Mouse (Mus musculus) lung, embryonic 15.5 days (tissue): Measurements from ENCODE around the gene Enpep. TPM values are rescaled to one million over a fixed set of nuclear protein-coding genes. Genes with fewer than 3 reads are reported as not detected.

Experiments
- ATAC-seq: fragments of 200-750 bp; cut with Nextera tagmentation; 2 replicates; pipeline ENCODE4 v1.8.0; 2017; ENCODE audit warnings: moderate number of reproducible peaks, borderline replicate concordance; ENCODE audit not compliant: low FRiP score, low TSS enrichment; ENCODE audit errors: extremely low read depth
- H3K27ac ChIP-seq: fragments of 300-500 bp; sonication (generic); 2 replicates; pipeline ENCODE4 v1.5.1; 2015; ENCODE audit warnings: moderate library complexity, mild to moderate bottlenecking, inconsistent platforms
- H3K27me3 ChIP-seq: fragments of 300-500 bp; sonication (generic); 2 replicates; pipeline ENCODE4 v1.6.1; 2015; ENCODE audit warnings: inconsistent platforms
- H3K36me3 ChIP-seq: fragments of 300-500 bp; sonication (generic); 2 replicates; pipeline ENCODE4 v1.6.1; 2015; ENCODE audit warnings: inconsistent platforms
- H3K4me1 ChIP-seq: fragments of 300-500 bp; sonication (generic); 2 replicates; pipeline ENCODE4 v1.6.1; 2015; ENCODE audit warnings: inconsistent platforms
- H3K4me2 ChIP-seq: fragments of 300-500 bp; sonication (generic); 2 replicates; pipeline ENCODE4 v1.6.1; 2015; ENCODE audit warnings: inconsistent platforms, mild to moderate bottlenecking, moderate library complexity
- H3K4me3 ChIP-seq: fragments of 300-500 bp; sonication (generic); 2 replicates; pipeline ENCODE4 v1.5.1; 2015; ENCODE audit warnings: mild to moderate bottlenecking, inconsistent platforms
- H3K9ac ChIP-seq: fragments of 300-500 bp; sonication (generic); 2 replicates; pipeline ENCODE4 v1.6.1; 2015; ENCODE audit warnings: inconsistent platforms
- H3K9me3 ChIP-seq: fragments of 300-500 bp; sonication (generic); 2 replicates; pipeline ENCODE4 v1.6.1; 2016; ENCODE audit warnings: inconsistent platforms
- WGBS: fragments of 180-500 bp; shearing (Covaris S2); methylation state at CpG from one replicate; pipeline ENCODE4 v1.1.7; 2015; 5-methylcytosine and 5-hydroxymethylcytosine counted together
- polyA plus RNA-seq: library from polyadenylated mRNA; unstranded; fragments of >200 nt; fragmentation: Nextera tagmentation; extraction: Ambion mirVana; gene quantifications from 2 replicates; pipeline ENCODE4 v1.2.1, GENCODE M21; 2015

Gene Enpep
- 41.0 and 44.8 TPM in 2 replicates for polyA plus RNA-seq

DNA sequence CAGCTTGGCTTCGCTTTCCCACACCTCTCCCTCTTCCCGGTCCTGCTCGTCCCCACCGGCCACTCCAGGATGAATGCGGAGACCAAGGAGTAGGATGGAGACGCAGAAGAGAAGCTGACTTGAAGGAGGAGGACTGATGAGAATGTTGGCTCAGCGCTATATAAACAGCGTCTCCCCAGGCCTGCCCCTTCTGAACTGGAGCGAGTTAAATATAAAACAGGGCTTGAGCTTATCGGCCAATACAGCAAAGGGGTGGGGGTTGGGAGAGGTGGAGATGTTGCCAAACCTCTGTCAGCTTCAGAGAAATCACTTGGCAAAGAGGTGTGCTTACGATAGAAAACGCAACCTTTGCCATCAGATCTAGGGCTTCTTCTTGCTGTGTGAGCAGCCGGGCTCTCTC is at the start of gene Enpep:
TSS of gene Enpep (minus strand) at position 135 of the 400 bp plus-strand sequence.
- Histone ChIP-seq H3K4me2 (peak within 1 kb of the TSS; percentile 64), H3K4me3 (peak within 1 kb of the TSS; percentile 42), H3K9ac (peak within 1 kb of the TSS; percentile 11), H3K27ac (peak within 1 kb of the TSS; percentile 56), H3K36me3 (no peaks in the 10 kb centered on the region), H3K9me3 (no peaks in the 10 kb centered on the region), H3K27me3 (no peaks in the 10 kb centered on the region), H3K4me1 (peaks cover 59% of the 10 kb centered on the region)
- ATAC-seq = peak; percentile 85
- WGBS = 2% methylated on average over 13 of the region's 13 CpGs

DNA sequence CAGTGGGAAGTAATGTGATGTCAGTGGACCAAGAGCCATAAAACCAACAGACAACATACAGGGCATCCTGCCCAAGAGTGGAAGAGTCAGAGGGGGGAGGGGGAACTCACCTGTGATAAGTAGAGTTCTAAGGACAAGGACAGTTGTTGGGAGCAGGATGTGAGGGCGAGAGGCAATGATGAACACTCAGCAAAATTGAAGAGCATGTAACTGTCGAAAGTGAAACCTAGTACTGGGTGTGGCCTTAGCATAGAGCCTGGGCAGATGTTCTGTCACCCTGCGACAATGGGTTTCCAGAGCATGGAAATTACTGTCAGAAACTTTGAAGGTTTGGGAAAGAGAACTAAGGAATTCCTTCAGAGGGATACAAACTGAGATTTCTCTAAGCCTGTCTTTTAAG is 46.6 kb upstream of the Enpep start:
- 82% methylated on average over 3 of the region's 3 CpGs for WGBS
- H3K36me3 ChIP-seq = no peaks in the 10 kb centered on the region
- H3K4me3 ChIP-seq = no peak overlapping the region
- H3K4me2 ChIP-seq = no peak overlapping the region
- H3K27ac ChIP-seq = no peak overlapping the region
- ATAC-seq = no peak
- H3K9me3 ChIP-seq = no peaks in the 10 kb centered on the region
- H3K9ac ChIP-seq = no peak overlapping the region
- H3K27me3 ChIP-seq = no peaks in the 10 kb centered on the region
- H3K4me1 ChIP-seq = no peaks in the 10 kb centered on the region

DNA sequence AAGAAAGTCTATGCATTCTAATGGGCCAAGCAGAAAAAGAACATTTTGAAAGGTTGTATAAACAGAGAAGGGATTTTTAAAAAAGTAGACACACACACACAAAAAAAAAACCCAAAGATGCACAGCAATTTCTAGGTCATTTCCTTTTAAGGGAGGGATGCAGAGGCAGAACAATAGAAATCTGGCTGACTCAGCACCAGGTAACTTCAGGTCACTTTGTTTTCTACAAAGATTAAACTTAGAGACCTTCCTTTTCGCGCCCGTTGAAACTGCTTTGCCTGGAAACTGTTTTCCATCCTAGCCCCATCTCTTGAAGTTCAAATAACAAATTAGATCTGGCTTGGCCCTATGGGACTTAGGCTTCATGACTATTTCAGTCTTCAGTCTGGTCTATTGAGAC is 42.6 kb upstream of the Enpep start:
- Histone ChIP-seq H3K9me3 (no peaks in the 10 kb centered on the region), H3K9ac (no peak overlapping the region), H3K36me3 (no peaks in the 10 kb centered on the region), H3K4me1 (no peaks in the 10 kb centered on the region), H3K4me2 (no peak overlapping the region), H3K4me3 (no peak overlapping the region), H3K27ac (no peak overlapping the region), H3K27me3 (no peaks in the 10 kb centered on the region)
- WGBS = 91% methylated on average over 3 of the region's 3 CpGs
- ATAC-seq = no peak

DNA sequence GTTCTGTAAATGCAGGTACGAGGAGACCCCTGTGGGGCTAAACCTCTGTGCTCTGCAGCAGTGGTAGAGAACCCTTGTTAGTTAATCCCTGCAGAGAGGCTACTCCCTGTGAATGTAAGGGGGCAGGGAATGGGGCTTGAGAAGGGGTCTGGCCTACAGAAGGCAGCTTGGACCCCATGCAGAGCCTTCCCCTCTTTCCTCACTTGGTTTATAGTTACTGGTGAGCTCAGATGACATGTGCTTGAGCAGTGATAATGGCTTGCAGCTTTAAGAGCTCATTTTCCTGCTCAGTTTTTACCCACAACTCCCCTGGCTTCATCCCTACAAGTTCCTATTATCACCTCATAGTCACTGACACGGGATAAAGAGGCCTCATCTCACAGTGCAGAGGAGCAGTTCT is 40.6 kb upstream of the Enpep start:
- no peak for ATAC-seq
- Histone ChIP-seq H3K9ac (no peak overlapping the region), H3K4me1 (no peaks in the 10 kb centered on the region), H3K27me3 (no peaks in the 10 kb centered on the region), H3K4me3 (no peak overlapping the region), H3K9me3 (no peaks in the 10 kb centered on the region), H3K27ac (no peak overlapping the region), H3K36me3 (no peaks in the 10 kb centered on the region), H3K4me2 (no peak overlapping the region)
- WGBS = 42% methylated on average over 2 of the region's 2 CpGs

DNA sequence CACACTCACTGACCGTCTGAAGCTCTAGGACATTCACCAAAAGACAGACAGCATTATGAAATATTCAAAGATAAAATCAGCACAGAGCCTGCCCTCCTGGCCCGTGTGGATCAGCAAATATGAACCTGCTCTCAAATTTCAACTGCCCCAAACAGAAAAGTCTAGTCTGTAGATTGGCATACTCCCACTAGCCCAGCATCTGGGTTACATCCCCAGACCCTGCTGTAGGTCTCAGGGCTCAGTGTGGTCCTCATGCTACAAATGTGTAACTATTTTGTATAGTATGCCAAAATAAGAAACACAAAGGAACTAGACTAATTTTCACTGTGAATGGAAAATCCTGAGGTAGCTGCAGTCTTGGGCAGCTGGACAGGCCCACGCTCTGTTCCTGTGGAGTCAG is 37.0 kb upstream of the Enpep start:
- no peak; the same call in 1 of the 2 replicates for ATAC-seq
- Histone ChIP-seq H3K4me3 (no peak overlapping the region), H3K9ac (no peak overlapping the region), H3K4me1 (no peaks in the 10 kb centered on the region), H3K4me2 (no peak overlapping the region), H3K27me3 (no peaks in the 10 kb centered on the region), H3K36me3 (no peaks in the 10 kb centered on the region), H3K9me3 (no peaks in the 10 kb centered on the region), H3K27ac (no peak overlapping the region)
- 65% methylated on average over 3 of the region's 3 CpGs for WGBS

DNA sequence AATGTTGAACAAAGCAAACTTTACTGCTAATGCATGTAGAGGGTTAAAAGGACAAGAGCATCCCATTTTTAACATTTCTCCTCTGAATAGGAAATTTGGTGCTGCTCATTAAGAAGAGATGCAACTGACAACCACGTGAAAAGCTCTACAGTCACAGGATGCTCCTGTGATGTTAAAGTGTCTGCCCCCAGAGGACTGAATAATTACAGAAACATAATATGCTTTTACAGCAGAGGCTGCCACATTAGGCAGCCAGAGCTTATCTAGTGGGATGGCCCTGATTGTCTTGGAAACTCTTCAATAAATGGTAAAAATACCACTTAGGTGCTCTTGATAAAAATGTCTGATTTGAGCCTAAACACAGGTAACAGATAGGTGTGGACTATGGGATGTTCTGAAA is 33.4 kb upstream of the Enpep start:
- Histone ChIP-seq H3K4me2 (no peak overlapping the region), H3K27me3 (no peaks in the 10 kb centered on the region), H3K4me3 (no peak overlapping the region), H3K36me3 (no peaks in the 10 kb centered on the region), H3K9ac (no peak overlapping the region), H3K27ac (no peak overlapping the region), H3K9me3 (no peaks in the 10 kb centered on the region), H3K4me1 (no peaks in the 10 kb centered on the region)
- 66% methylated on average over 1 of the region's 1 CpGs for WGBS
- ATAC-seq = no peak

DNA sequence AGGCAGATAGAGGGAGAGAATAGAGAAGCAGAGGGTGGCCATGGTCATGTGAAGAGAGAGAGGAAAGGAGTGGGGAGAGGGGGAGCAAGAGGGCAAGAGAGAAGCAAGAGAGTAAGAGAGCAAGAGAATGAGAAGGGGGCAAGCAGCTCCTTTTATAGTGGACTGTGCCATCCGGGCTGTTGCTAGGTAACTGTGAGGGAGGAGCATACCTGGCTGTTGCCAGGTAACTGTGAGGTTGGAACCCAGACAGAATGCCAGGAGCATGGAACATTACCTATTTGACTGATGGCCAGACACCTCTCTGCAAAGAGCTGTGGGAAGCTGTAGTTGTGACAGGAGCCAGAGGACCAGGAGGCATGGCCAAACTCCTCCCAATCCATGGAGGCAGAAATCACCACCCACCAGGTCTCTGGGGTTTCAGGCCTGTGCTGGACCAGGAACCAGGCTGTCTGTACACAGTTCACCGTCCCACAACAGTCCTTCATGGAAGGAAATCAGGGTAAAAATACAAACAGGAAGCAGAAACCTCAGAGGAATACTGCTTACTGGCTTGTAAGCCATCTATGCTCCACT is 32.4 kb upstream of the Enpep start:
- Histone ChIP-seq H3K4me1 (no peaks in the 10 kb centered on the region), H3K27ac (no peak overlapping the region), H3K4me3 (no peak overlapping the region), H3K9ac (no peak overlapping the region), H3K4me2 (no peak overlapping the region), H3K27me3 (no peaks in the 10 kb centered on the region), H3K36me3 (no peaks in the 10 kb centered on the region), H3K9me3 (no peaks in the 10 kb centered on the region)
- 59% methylated on average over 2 of the region's 2 CpGs for WGBS
- ATAC-seq = no peak

DNA sequence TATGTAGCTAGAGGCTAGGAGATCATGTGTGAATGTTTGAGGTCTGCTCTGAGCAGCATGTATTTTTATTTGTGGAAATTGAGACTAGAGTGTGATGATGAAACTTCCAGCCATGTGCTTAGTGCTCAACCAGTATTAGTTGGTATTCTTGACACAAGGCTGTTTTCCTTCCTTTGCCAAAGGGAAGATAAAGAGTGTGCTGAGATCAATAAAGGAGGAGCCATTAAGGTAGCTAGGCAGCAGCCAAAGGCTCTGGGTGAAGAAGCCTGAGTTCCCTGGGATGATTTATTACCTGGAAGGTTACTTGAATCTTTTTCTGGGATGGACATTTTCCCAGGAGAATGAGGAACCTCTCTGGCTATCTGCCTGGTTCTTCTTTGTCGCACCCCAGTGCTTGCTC is 30.9 kb upstream of the Enpep start:
- Histone ChIP-seq H3K4me1 (no peaks in the 10 kb centered on the region), H3K36me3 (no peaks in the 10 kb centered on the region), H3K9ac (no peak overlapping the region), H3K27ac (no peak overlapping the region), H3K27me3 (no peaks in the 10 kb centered on the region), H3K9me3 (no peaks in the 10 kb centered on the region), H3K4me3 (no peak overlapping the region), H3K4me2 (no peak overlapping the region)
- WGBS = 78% methylated on average over 1 of the region's 1 CpGs
- no peak for ATAC-seq

DNA sequence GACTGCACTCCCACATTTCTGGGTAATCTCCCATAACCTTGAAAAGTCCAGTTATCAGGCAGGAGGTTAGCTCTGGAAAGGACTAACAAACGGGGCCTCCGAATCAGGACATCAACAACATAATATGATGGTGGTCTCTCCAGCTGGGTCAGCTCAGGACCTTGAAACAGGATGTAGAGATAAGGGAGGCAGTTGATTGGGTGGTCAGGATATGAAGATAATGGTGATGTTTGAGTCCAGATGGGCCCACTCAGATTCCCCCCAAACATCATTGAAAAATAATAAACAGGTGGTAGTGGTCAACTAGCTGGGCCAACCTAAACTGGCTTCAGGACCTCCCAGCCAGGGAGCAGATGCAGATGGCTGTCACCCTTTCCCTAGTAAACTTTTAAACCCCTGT is 25.6 kb upstream of the Enpep start:
- ATAC-seq = peak; percentile 75; the same call in 1 of the 2 replicates

DNA sequence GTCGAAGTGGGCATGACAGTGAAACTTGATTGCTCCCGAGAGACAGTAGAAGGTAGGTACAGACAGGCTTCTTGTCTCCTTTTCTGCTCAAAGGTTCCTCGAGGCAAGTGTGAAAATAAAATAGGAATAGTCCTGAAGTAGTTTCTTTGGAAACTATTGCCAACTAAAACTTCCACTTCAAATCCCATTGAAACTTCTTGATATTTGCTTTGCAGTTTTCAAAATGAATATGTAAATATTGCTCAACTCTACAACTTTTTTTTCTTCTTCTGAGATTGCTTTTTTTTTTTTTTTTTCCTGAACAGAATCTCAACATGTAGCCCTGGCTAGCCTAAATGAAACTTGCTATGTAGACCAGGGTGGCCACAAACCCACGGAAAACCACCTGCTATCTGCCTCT is 21.4 kb upstream of the Enpep start:
- Histone ChIP-seq H3K9ac (no peak overlapping the region), H3K27me3 (no peaks in the 10 kb centered on the region), H3K4me3 (no peak overlapping the region), H3K36me3 (no peaks in the 10 kb centered on the region), H3K4me1 (peaks cover 7% of the 10 kb centered on the region), H3K9me3 (no peaks in the 10 kb centered on the region), H3K27ac (no peak overlapping the region), H3K4me2 (no peak overlapping the region)
- WGBS = 54% methylated on average over 4 of the region's 4 CpGs
- ATAC-seq = no peak

More for the DNA sequence above, 25.6 kb upstream of the Enpep start:
- Histone ChIP-seq H3K36me3 (no peaks in the 10 kb centered on the region), H3K27ac (no peak overlapping the region), H3K4me3 (no peak overlapping the region), H3K4me2 (no peak overlapping the region), H3K9ac (no peak overlapping the region), H3K9me3 (no peaks in the 10 kb centered on the region), H3K4me1 (peaks cover 4% of the 10 kb centered on the region), H3K27me3 (no peaks in the 10 kb centered on the region)
- 37% methylated on average over 2 of the region's 2 CpGs for WGBS

DNA sequence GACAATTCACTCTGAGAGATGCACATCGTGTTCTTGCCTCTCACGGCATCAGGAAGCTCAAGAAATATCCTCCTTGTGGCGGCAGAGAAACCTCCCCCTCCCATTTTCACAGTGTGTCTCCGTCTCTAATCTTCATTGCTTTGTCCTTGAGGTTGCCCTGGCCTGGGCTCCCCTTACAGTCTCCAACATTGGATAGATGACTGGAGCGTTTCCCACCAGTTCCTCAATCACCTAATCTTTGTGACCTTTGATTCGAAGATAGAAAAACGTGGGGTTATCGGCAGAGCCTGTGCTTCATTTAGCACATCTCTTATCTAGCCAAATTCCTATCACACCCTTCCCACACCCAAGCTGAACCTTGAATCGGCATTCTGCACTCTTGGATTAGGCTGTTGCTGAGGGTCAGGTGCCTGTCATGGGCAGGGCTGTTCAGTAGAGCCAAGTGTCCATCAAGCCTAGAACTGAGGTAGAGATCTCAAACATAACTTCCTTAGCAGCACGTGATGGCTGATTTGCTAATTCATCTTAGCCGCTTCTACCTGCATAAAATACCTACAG is 18.9 kb upstream of the Enpep start:
- H3K27ac ChIP-seq = no peak overlapping the region
- 56% methylated on average over 11 of the region's 11 CpGs for WGBS

DNA sequence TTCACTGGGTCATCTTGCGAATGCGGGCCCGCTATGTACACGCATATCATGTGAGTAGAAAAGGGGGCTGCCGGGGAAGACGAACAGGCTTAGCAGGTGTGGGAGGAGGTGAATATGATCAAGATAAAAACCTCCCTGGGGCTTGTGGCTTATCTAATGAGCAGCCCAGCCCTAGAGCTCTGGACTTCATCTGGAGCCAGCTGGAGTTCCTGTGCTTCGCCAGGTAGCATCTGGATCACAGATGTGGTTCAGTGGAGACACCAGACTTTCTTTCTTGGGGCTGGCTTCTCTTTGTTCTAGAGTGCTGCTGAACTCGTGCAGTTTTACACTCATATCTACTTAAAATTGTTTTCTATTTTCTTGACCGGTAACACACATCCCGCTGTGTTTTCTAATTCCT is 14.8 kb upstream of the Enpep start:
- no peaks in the 10 kb centered on the region for H3K36me3 ChIP-seq
- no peak overlapping the region for H3K9ac ChIP-seq
- no peaks in the 10 kb centered on the region for H3K9me3 ChIP-seq
- no peak overlapping the region for H3K4me3 ChIP-seq
- no peak for ATAC-seq
- no peaks in the 10 kb centered on the region for H3K27me3 ChIP-seq
- WGBS = 83% methylated on average over 10 of the region's 10 CpGs
- H3K4me1 ChIP-seq = no peaks in the 10 kb centered on the region
- no peak overlapping the region for H3K27ac ChIP-seq
- no peak overlapping the region for H3K4me2 ChIP-seq

More for the DNA sequence above, 18.9 kb upstream of the Enpep start:
- H3K4me3 ChIP-seq = no peak overlapping the region
- H3K9ac ChIP-seq = no peak overlapping the region
- ATAC-seq = no peak
- no peaks in the 10 kb centered on the region for H3K36me3 ChIP-seq
- H3K9me3 ChIP-seq = no peaks in the 10 kb centered on the region
- H3K27me3 ChIP-seq = no peaks in the 10 kb centered on the region
- H3K4me1 ChIP-seq = peaks cover 7% of the 10 kb centered on the region
- H3K4me2 ChIP-seq = no peak overlapping the region

DNA sequence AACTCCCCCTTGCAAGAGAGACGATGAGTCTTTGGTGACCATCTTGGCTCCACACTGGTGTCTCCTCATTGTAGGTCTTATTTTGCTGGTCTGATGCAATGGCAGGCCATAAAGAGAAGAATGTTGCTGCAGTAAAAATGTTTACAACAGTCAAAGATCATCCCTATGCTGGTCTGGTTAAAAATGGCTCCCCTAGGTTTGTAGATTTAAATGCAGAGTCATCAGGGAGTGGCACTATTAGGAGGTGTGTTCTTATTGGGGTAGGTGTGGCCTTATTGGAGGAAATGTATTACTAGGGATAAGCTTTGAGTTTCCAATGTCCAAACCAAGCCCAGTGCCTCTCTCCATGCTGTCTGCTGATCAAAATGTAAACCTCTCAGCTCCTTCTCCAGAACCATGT is 10.2 kb upstream of the Enpep start:
- Histone ChIP-seq H3K9ac (no peak overlapping the region), H3K9me3 (no peaks in the 10 kb centered on the region), H3K4me3 (no peak overlapping the region), H3K27ac (no peak overlapping the region), H3K4me1 (peaks cover 11% of the 10 kb centered on the region), H3K27me3 (no peaks in the 10 kb centered on the region), H3K4me2 (no peak overlapping the region), H3K36me3 (no peaks in the 10 kb centered on the region)
- 93% methylated on average over 1 of the region's 1 CpGs for WGBS
- ATAC-seq = no peak
